Mouse (Mus musculus): ENCODE measurements around the gene Hpca. TPM values are rescaled to one million over a fixed set of nuclear protein-coding genes. Genes with fewer than 3 reads are reported as not detected.

The Hpca gene
- polyA plus RNA-seq, 1 experiment from 2014 or later = 5.2 TPM

DNA sequence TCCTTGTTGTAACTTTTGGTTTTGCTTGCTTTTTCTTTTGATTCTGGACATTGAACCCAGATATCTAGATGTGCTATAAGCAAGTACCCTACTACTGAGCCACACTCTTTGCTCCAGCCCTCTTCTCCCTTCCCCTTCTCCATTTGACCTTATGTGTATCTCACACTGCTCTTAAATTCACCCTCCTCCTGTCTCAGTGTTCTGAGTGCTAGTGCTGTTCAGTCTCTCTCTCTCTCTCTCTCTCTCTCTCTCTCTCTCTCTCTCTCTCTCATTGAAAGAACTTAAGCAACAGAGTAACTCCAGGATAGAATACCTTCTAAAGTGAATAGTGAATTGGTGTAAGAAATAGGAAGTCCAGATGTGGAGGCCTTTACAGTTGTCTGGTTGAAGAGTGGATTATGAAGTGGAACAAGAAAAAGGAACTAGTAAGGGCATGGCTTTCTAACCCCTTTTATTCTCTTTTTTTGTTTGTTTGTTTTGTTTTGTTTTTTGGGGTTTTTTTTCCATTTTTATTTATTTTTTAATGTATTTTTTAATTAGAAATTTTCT, 56.1 kb downstream of the Hpca start:
- no peak for ATAC-seq
- Histone ChIP-seq H3K9ac (no peak overlapping the region), H3K27ac (no peak overlapping the region), H3K27me3 (replicated peaks) (no peaks in the 10 kb centered on the region), H3K9me3 (no peaks in the 10 kb centered on the region), H3K4me3 (replicated peaks) (no peak overlapping the region), H3K4me2 (replicated peaks) (no peak overlapping the region), H3K4me1 (replicated peaks) (0 out of 2 replicates have a peak, but pooled peaks cover 3% of the 10 kb centered on the region), H3K36me3 (no peaks in the 10 kb centered on the region)

- peaks cover 13% of the 10 kb centered on the region for H3K4me1 ChIP-seq (replicated peaks)
Observed at GRCm38 (mm10) chr4:129062281-129063075, 59.4 kb downstream of the Hpca start.

More at GRCm38 (mm10) chr4:129062281-129063075, 59.4 kb downstream of the Hpca start:
- H3K4me2 ChIP-seq (replicated peaks) = no peak overlapping the region
- no peak overlapping the region for H3K9ac ChIP-seq
- no peaks in the 10 kb centered on the region for H3K27me3 ChIP-seq (replicated peaks)
- WGBS = 67% methylated on average over 3 of the region's 3 CpGs
- no peak overlapping the region for H3K27ac ChIP-seq
- no peak overlapping the region for H3K4me3 ChIP-seq (replicated peaks)
- no peaks in the 10 kb centered on the region for H3K36me3 ChIP-seq
- ATAC-seq = no peak
- no peaks in the 10 kb centered on the region for H3K9me3 ChIP-seq

Other genes starting within 250 kb of the Hpca start
- gene Trim62, start 238.5 kb downstream of the Hpca start, polyA plus RNA-seq (2015; fragmentation: Nextera tagmentation; extraction: Ambion mirVana) = 3.5 and 3.8 TPM in 2 replicates
- 12.9 and 13.3 TPM in 2 replicates for gene Azin2, start 159.6 kb downstream of the Hpca start, polyA plus RNA-seq (2015; fragmentation: Nextera tagmentation; extraction: Ambion mirVana)
- 297 and 298 TPM in 2 replicates for gene Ak2, start 130.1 kb downstream of the Hpca start, polyA plus RNA-seq (2015; fragmentation: Nextera tagmentation; extraction: Ambion mirVana)
- 6.7 and 7.0 TPM in 2 replicates for gene Rnf19b, start 63.8 kb downstream of the Hpca start, polyA plus RNA-seq (2015; fragmentation: Nextera tagmentation; extraction: Ambion mirVana)
- gene Tmem54, start 16.5 kb downstream of the Hpca start, polyA plus RNA-seq (2015; fragmentation: Nextera tagmentation; extraction: Ambion mirVana) = 90.0 and 106 TPM in 2 replicates
- 2.7 and 2.9 TPM in 2 replicates for gene Fndc5, start 15.0 kb upstream of the Hpca start, polyA plus RNA-seq (2015; fragmentation: Nextera tagmentation; extraction: Ambion mirVana)
- 12.5 and 14.5 TPM in 2 replicates for gene S100pbp, start 67.7 kb upstream of the Hpca start, polyA plus RNA-seq (2015; fragmentation: Nextera tagmentation; extraction: Ambion mirVana)
- 94.2 and 97.2 TPM in 2 replicates for gene Yars, start 67.7 kb upstream of the Hpca start, polyA plus RNA-seq (2015; fragmentation: Nextera tagmentation; extraction: Ambion mirVana)
- gene C77080, start 139.4 kb upstream of the Hpca start, polyA plus RNA-seq (2015; fragmentation: Nextera tagmentation; extraction: Ambion mirVana) = 9.7 and 10.3 TPM in 2 replicates
- gene Sync, start 165.6 kb upstream of the Hpca start, polyA plus RNA-seq (2015; fragmentation: Nextera tagmentation; extraction: Ambion mirVana) = 1.2 TPM in 2 replicates
- gene Rbbp4, start 213.3 kb upstream of the Hpca start, polyA plus RNA-seq (2015; fragmentation: Nextera tagmentation; extraction: Ambion mirVana) = 310 and 386 TPM in 2 replicates
- gene Zbtb8os, start 213.7 kb upstream of the Hpca start, polyA plus RNA-seq (2015; fragmentation: Nextera tagmentation; extraction: Ambion mirVana) = 58.0 and 62.6 TPM in 2 replicates

Measured in intestine, embryonic 15.5 days (tissue).